Mouse (Mus musculus): ENCODE data around the gene Vps35l. TPM values are rescaled to one million over a fixed set of nuclear protein-coding genes. Genes with fewer than 3 reads are reported as not detected.

The Vps35l gene
- polyA plus RNA-seq, 1 experiment, result 41.7 TPM

- H3K4me1 ChIP-seq (ENCODE audit: control insufficient read depth, insufficient read depth, low read length), result no peaks in the 10 kb centered on the region; the same call in 1 of the 2 replicates
- DNase-seq, result no peak
- 90% methylated on average over 8 of the region's 8 CpGs for WGBS
- H3K4me3 ChIP-seq (replicated peaks; ENCODE audit: extremely low read depth, low read depth, low read length), result no peak overlapping the region
- no peak for TF ChIP-seq CTCF (IDR thresholded peaks at IDR 0.05; ENCODE audit: insufficient read depth, low read length)
- no peak for TF ChIP-seq POLR2A (IDR thresholded peaks at IDR 0.05; ENCODE audit: borderline replicate concordance, extremely low read depth, low read depth, low read length)
Measured at GRCm38 (mm10) chr7:118803425-118803824, 63.4 kb downstream of the Vps35l start.

- no peak for DNase-seq
- WGBS, result 63% methylated on average over 16 of the region's 16 CpGs
- no peak overlapping the region for H3K4me3 ChIP-seq (replicated peaks; ENCODE audit: extremely low read depth, low read depth, low read length)
- H3K4me1 ChIP-seq (ENCODE audit: control insufficient read depth, insufficient read depth, low read length), result no peaks in the 10 kb centered on the region; the same call in 1 of the 2 replicates
- TF ChIP-seq CTCF (IDR thresholded peaks at IDR 0.05; ENCODE audit: insufficient read depth, low read length) (no peak), POLR2A (IDR thresholded peaks at IDR 0.05; ENCODE audit: borderline replicate concordance, extremely low read depth, low read depth, low read length) (no peak)
Measured at GRCm38 (mm10) chr7:118806631-118807411, 66.8 kb downstream of the Vps35l start.

- Histone ChIP-seq H3K4me1 (ENCODE audit: control insufficient read depth, insufficient read depth, low read length) (no peaks in the 10 kb centered on the region; the same call in 1 of the 2 replicates), H3K4me3 (replicated peaks; ENCODE audit: extremely low read depth, low read depth, low read length) (no peak overlapping the region)
- DNase-seq, result no peak
- WGBS, result 44% methylated on average over 8 of the region's 8 CpGs
- TF ChIP-seq CTCF (IDR thresholded peaks at IDR 0.05; ENCODE audit: insufficient read depth, low read length) (no peak), POLR2A (IDR thresholded peaks at IDR 0.05; ENCODE audit: borderline replicate concordance, extremely low read depth, low read depth, low read length) (no peak)
Measured at GRCm38 (mm10) chr7:118807899-118808298, 67.9 kb downstream of the Vps35l start.

GRCm38 (mm10) chr7:118811407-118812106, 71.5 kb downstream of the Vps35l start:
- no peaks in the 10 kb centered on the region; the same call in 1 of the 2 replicates for H3K4me1 ChIP-seq (ENCODE audit: control insufficient read depth, insufficient read depth, low read length)
- TF ChIP-seq CTCF (IDR thresholded peaks at IDR 0.05; ENCODE audit: insufficient read depth, low read length), result no peak
- no peak for TF ChIP-seq POLR2A (IDR thresholded peaks at IDR 0.05; ENCODE audit: borderline replicate concordance, extremely low read depth, low read depth, low read length)
- no peak overlapping the region for H3K4me3 ChIP-seq (replicated peaks; ENCODE audit: extremely low read depth, low read depth, low read length)
- no peak for DNase-seq
- 64% methylated on average over 12 of the region's 12 CpGs for WGBS

GRCm38 (mm10) chr7:118813592-118813991, 73.6 kb downstream of the Vps35l start:
- Histone ChIP-seq H3K4me1 (ENCODE audit: control insufficient read depth, insufficient read depth, low read length) (no peaks in the 10 kb centered on the region), H3K4me3 (replicated peaks; ENCODE audit: extremely low read depth, low read depth, low read length) (no peak overlapping the region)
- TF ChIP-seq POLR2A (IDR thresholded peaks at IDR 0.05; ENCODE audit: borderline replicate concordance, extremely low read depth, low read depth, low read length) (no peak), CTCF (IDR thresholded peaks at IDR 0.05; ENCODE audit: insufficient read depth, low read length) (no peak)
- DNase-seq, result no peak
- WGBS, result 91% methylated on average over 4 of the region's 4 CpGs

GRCm38 (mm10) chr7:118816275-118816674, 76.2 kb downstream of the Vps35l start:
- TF ChIP-seq CTCF (IDR thresholded peaks at IDR 0.05; ENCODE audit: insufficient read depth, low read length), result no peak
- TF ChIP-seq POLR2A (IDR thresholded peaks at IDR 0.05; ENCODE audit: borderline replicate concordance, extremely low read depth, low read depth, low read length), result no peak
- no peaks in the 10 kb centered on the region; the same call in 1 of the 2 replicates for H3K4me1 ChIP-seq (ENCODE audit: control insufficient read depth, insufficient read depth, low read length)
- no peak for DNase-seq
- 93% methylated on average over 3 of the region's 3 CpGs for WGBS
- H3K4me3 ChIP-seq (replicated peaks; ENCODE audit: extremely low read depth, low read depth, low read length), result no peak overlapping the region

- Histone ChIP-seq H3K4me1 (ENCODE audit: control insufficient read depth, insufficient read depth, low read length) (peaks cover 3% of the 10 kb centered on the region), H3K4me3 (replicated peaks; ENCODE audit: extremely low read depth, low read depth, low read length) (no peak overlapping the region)
- no peak for TF ChIP-seq POLR2A (IDR thresholded peaks at IDR 0.05; ENCODE audit: borderline replicate concordance, extremely low read depth, low read depth, low read length)
- TF ChIP-seq CTCF (IDR thresholded peaks at IDR 0.05; ENCODE audit: insufficient read depth, low read length), result no peak
- 93% methylated on average over 7 of the region's 7 CpGs for WGBS
- no peak for DNase-seq
Measured at GRCm38 (mm10) chr7:118817741-118818140, 77.7 kb downstream of the Vps35l start.

GRCm38 (mm10) chr7:118819666-118820065, 79.6 kb downstream of the Vps35l start:
- Histone ChIP-seq H3K4me1 (ENCODE audit: control insufficient read depth, insufficient read depth, low read length) (peaks cover 3% of the 10 kb centered on the region), H3K4me3 (replicated peaks; ENCODE audit: extremely low read depth, low read depth, low read length) (no peak overlapping the region)
- no peak for DNase-seq
- TF ChIP-seq CTCF (IDR thresholded peaks at IDR 0.05; ENCODE audit: insufficient read depth, low read length) (no peak), POLR2A (IDR thresholded peaks at IDR 0.05; ENCODE audit: borderline replicate concordance, extremely low read depth, low read depth, low read length) (no peak)
- 65% methylated on average over 1 of the region's 1 CpGs for WGBS

GRCm38 (mm10) chr7:118821356-118821755, 81.3 kb downstream of the Vps35l start:
- no peak for DNase-seq
- TF ChIP-seq POLR2A (IDR thresholded peaks at IDR 0.05; ENCODE audit: borderline replicate concordance, extremely low read depth, low read depth, low read length), result no peak
- TF ChIP-seq CTCF (IDR thresholded peaks at IDR 0.05; ENCODE audit: insufficient read depth, low read length), result no peak
- 43% methylated on average over 7 of the region's 7 CpGs for WGBS
- no peak overlapping the region for H3K4me3 ChIP-seq (replicated peaks; ENCODE audit: extremely low read depth, low read depth, low read length)
- H3K4me1 ChIP-seq (ENCODE audit: control insufficient read depth, insufficient read depth, low read length), result peaks cover 3% of the 10 kb centered on the region
